Mouse (Mus musculus) forebrain, embryonic 12.5 days (tissue): ENCODE results near the gene Ascl4. TPM values are rescaled to one million over a fixed set of nuclear protein-coding genes. Genes with fewer than 3 reads are reported as not detected.

Experiments used
- ATAC-seq: fragments of 200-750 bp; cut with Nextera tagmentation; 2 replicates; pipeline ENCODE4 v1.8.0; 2017; ENCODE audit warnings: moderate TSS enrichment; ENCODE audit not compliant: low FRiP score
- H3K27ac ChIP-seq: fragments of 300-500 bp; sonication (generic); 2 replicates; pipeline ENCODE4 v1.5.1; 2016; ENCODE audit warnings: mild to moderate bottlenecking
- H3K27me3 ChIP-seq: fragments of 300-500 bp; sonication (generic); 2 replicates; pipeline ENCODE4 v1.6.1; 2016; ENCODE audit warnings: mild to moderate bottlenecking
- H3K36me3 ChIP-seq: fragments of 300-500 bp; sonication (generic); replicated peaks from 2 replicates; pipeline ENCODE4 v1.6.1; 2016; ENCODE audit warnings: mild to moderate bottlenecking
- H3K4me1 ChIP-seq: fragments of 300-500 bp; sonication (generic); 2 replicates; pipeline ENCODE4 v1.6.1; 2016
- H3K4me2 ChIP-seq: fragments of 300-500 bp; sonication (generic); 2 replicates; pipeline ENCODE4 v1.6.1; 2016; ENCODE audit warnings: mild to moderate bottlenecking, moderate library complexity
- H3K4me3 ChIP-seq: fragments of 300-500 bp; sonication (generic); replicated peaks from 2 replicates; pipeline ENCODE4 v1.5.1; 2016; ENCODE audit warnings: mild to moderate bottlenecking
- H3K9ac ChIP-seq: fragments of 300-500 bp; sonication (generic); 2 replicates; pipeline ENCODE4 v1.6.1; 2016; ENCODE audit warnings: mild to moderate bottlenecking
- H3K9me3 ChIP-seq: fragments of 300-500 bp; sonication (generic); 2 replicates; pipeline ENCODE4 v1.6.1; 2016
- WGBS: fragments of 180-500 bp; shearing (Covaris S2); methylation state at CpG from one replicate; pipeline ENCODE4 v1.1.7; 2016; 5-methylcytosine and 5-hydroxymethylcytosine counted together
- polyA plus RNA-seq: library from polyadenylated mRNA; unstranded; fragments of >200 nt; fragmentation: Nextera tagmentation; extraction: Ambion mirVana; gene quantifications from 2 replicates; pipeline ENCODE4 v1.2.1, GENCODE M21; 2016

The Ascl4 gene
- polyA plus RNA-seq: 0.56 and 0.82 TPM in 2 replicates

GRCm38 (mm10) chr10:85927676-85928445 lies at the start of gene Ascl4:
Ascl4 (plus strand) TSS chr10:85927681.
- no peaks in the 10 kb centered on the region for H3K36me3 ChIP-seq
- 2% methylated on average over 23 of the region's 23 CpGs for WGBS
- peaks cover 23% of the 10 kb centered on the region for H3K27me3 ChIP-seq
- peak within 1 kb of the TSS; percentile 60 for H3K9ac ChIP-seq
- peak within 1 kb of the TSS; percentile 84 for H3K4me2 ChIP-seq
- H3K9me3 ChIP-seq: no peaks in the 10 kb centered on the region
- H3K4me1 ChIP-seq: peaks cover 22% of the 10 kb centered on the region
- peak within 1 kb of the TSS; percentile 54 for H3K4me3 ChIP-seq
- H3K27ac ChIP-seq: 0 out of 2 replicates have a peak within 1 kb of the TSS, but pooled peaks have one; percentile 31
- ATAC-seq: peak; percentile 27; the same call in 1 of the 2 replicates

DNA sequence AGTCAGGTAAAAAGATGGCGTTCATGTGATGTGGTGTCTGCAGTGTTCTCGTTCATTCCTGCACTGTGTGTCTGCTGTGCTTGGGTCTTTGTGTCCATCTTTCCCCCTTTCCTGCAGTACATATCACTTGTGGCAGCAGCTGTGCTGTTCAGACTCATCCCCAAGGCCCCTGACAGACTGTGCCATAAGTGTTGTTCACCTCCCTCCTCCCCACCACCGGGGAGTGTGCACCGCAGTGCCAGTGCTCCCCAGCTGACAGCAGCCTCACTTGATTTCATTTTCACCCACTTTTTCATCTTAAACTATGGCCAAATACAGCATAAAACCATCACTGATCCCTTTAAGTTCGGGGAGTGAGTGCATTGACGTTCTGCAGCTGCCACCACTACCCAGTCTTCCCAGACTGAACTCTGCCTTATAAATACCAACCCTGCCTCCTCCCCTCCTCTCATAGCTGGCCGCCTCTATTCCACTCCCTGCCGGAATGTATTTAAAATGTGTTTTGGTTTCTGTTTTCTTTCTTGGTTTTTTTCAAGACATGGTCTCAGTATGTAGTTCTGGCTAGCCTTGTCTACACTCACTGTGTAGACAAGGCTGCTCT lies 47.5 kb upstream of the Ascl4 start:
- WGBS: 93% methylated on average over 8 of the region's 8 CpGs
- Histone ChIP-seq H3K27me3 (no peaks in the 10 kb centered on the region), H3K36me3 (peaks cover 85% of the 10 kb centered on the region), H3K27ac (no peak overlapping the region), H3K9me3 (no peaks in the 10 kb centered on the region), H3K4me3 (no peak overlapping the region), H3K4me2 (no peak overlapping the region), H3K9ac (no peak overlapping the region), H3K4me1 (no peaks in the 10 kb centered on the region)
- ATAC-seq: no peak

DNA sequence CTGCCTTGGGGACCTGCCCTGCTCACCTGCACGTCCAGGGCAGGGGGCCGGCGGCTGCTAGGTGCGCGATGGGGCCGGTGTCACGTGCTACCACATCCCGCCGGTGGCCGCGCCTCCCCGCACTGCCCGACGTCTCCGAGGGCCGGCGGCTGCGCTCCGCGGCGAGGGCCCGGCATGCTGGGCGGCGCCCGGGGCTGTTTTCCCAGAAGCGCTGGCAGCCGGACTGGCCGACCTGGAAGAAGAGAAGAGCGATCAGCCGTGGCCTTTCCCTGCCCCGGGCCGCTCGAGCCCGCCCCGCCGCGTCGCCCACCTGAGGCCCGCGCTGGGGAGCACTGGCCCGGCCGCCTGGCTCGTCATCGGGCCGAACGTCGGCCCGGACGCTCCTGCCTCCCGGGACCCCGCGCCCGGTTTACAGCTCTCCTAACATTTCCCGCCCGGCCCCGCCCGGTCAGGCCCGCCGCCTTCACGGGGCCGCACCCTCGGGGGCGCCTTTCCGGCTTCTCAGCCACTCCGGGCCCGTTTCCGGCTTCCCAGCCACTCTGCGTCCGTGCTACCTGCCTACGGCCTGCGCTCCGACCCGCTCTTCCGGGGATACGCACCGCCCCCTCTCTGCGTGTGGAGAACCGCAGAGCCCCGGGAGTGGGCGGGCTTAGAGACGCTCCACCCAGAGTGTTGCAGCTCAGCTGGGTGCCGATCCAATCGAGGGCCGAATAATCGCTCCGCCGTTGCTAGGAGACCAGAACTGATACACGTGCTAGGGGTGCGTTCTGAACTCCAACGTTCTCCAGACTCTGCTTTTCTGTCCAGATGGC lies 10.8 kb upstream of the Ascl4 start, which contains the start of gene Prdm4:
Gene Prdm4, minus strand, starts transcription at position 645 of the 812 bp plus-strand sequence.
- peak within 1 kb of the TSS; percentile 98 for H3K4me3 ChIP-seq
- peaks cover 26% of the 10 kb centered on the region for H3K36me3 ChIP-seq
- WGBS: under 1% methylated on average over 85 of the region's 90 CpGs
- H3K4me1 ChIP-seq: peaks cover 15% of the 10 kb centered on the region
- 0 out of 2 replicates have a peak, but pooled peaks cover 4% of the 10 kb centered on the region for H3K27me3 ChIP-seq
- peak within 1 kb of the TSS; percentile 88 for H3K27ac ChIP-seq
- H3K9me3 ChIP-seq: no peaks in the 10 kb centered on the region
- H3K4me2 ChIP-seq: peak within 1 kb of the TSS; percentile 79
- peak within 1 kb of the TSS; percentile 91 for H3K9ac ChIP-seq
- ATAC-seq: peak; percentile 99

- Histone ChIP-seq H3K36me3 (no peaks in the 10 kb centered on the region), H3K27me3 (peaks cover 19% of the 10 kb centered on the region), H3K4me1 (peaks cover 22% of the 10 kb centered on the region), H3K9me3 (no peaks in the 10 kb centered on the region), H3K4me3 (peak overlapping the region; percentile 54), H3K9ac (peak overlapping the region; percentile 60), H3K4me2 (peak overlapping the region; percentile 84), H3K27ac (0 out of 2 replicates have a peak overlapping the region, but pooled peaks have one; percentile 31)
- peak; percentile 92 for ATAC-seq
- WGBS: 1% methylated on average over 63 of the region's 63 CpGs
Observed at GRCm38 (mm10) chr10:85928499-85929207, 1.2 kb downstream of the Ascl4 start.

GRCm38 (mm10) chr10:85929208-85929591 lies 1.7 kb downstream of the Ascl4 start:
- 48% methylated on average over 11 of the region's 11 CpGs for WGBS
- ATAC-seq: no peak
- Histone ChIP-seq H3K9me3 (no peaks in the 10 kb centered on the region), H3K4me3 (peak overlapping the region; percentile 54), H3K36me3 (no peaks in the 10 kb centered on the region), H3K27ac (no peak overlapping the region), H3K27me3 (peaks cover 19% of the 10 kb centered on the region), H3K4me2 (peak overlapping the region; percentile 84), H3K9ac (peak overlapping the region; percentile 29; the same call in 1 of the 2 replicates), H3K4me1 (peaks cover 22% of the 10 kb centered on the region)

DNA sequence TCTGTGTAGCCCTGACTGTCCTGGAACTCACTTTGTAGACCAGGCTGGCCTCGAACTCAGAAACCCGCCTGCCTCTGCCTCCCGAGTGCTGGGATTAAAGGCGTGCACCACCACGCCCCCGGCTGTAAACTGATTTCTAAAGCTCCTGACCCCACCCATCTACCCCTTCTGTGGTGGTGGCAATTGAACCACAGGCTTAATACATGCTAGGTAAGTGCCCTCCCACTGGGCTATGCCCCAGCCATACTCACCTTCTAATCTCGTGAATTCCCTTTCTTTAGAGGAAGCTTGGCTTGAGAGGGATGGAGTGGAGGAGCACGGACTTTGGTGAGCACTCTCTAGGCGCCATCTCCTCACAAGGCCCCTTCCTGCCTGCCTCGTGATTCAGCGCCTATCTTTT lies 2.5 kb downstream of the Ascl4 start:
- Histone ChIP-seq H3K4me3 (no peak overlapping the region), H3K27me3 (peaks cover 19% of the 10 kb centered on the region), H3K9me3 (no peaks in the 10 kb centered on the region), H3K4me1 (peaks cover 22% of the 10 kb centered on the region), H3K36me3 (0 out of 2 replicates have a peak, but pooled peaks cover under 1% of the 10 kb centered on the region), H3K4me2 (no peak overlapping the region), H3K27ac (no peak overlapping the region), H3K9ac (no peak overlapping the region)
- 92% methylated on average over 11 of the region's 11 CpGs for WGBS
- ATAC-seq: no peak

DNA sequence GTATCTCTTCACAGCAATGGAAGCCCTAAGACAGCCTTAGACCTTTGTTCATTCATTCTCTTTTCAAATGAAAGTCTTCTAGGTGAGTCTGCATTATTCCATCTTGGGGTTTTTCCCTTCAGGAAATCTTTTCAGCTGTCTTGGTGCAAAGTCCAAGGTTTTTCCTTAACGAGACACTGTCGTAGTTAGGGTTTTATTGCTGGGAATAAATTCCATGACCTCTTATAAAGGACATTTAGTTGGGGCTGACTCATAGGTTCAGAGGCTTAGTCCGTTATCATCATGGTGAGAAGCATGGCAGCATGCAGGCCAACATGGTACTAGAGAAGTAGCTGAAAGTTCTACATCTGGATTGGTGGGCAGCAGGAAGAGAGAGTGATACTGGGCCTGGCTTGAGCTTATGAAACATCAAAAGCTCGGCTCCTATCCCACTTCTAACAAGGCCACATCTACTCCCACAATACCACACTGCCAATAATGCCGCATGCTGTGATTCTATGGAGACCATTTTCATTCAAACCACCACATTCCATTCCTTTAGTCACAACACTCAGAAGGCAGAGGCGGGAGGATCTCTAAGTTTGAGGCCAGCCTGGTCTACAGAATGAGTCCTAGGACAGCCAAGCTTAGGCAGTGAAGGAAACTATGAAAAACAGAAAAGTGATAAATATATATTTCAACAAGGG lies 8.9 kb downstream of the Ascl4 start:
- no peaks in the 10 kb centered on the region for H3K4me1 ChIP-seq
- H3K4me2 ChIP-seq: no peak overlapping the region
- peaks cover 63% of the 10 kb centered on the region for H3K36me3 ChIP-seq
- H3K27ac ChIP-seq: no peak overlapping the region
- H3K9me3 ChIP-seq: 0 out of 2 replicates have a peak, but pooled peaks cover 5% of the 10 kb centered on the region
- WGBS: 95% methylated on average over 6 of the region's 6 CpGs
- H3K27me3 ChIP-seq: no peaks in the 10 kb centered on the region
- H3K9ac ChIP-seq: no peak overlapping the region
- no peak for ATAC-seq
- H3K4me3 ChIP-seq: no peak overlapping the region

DNA sequence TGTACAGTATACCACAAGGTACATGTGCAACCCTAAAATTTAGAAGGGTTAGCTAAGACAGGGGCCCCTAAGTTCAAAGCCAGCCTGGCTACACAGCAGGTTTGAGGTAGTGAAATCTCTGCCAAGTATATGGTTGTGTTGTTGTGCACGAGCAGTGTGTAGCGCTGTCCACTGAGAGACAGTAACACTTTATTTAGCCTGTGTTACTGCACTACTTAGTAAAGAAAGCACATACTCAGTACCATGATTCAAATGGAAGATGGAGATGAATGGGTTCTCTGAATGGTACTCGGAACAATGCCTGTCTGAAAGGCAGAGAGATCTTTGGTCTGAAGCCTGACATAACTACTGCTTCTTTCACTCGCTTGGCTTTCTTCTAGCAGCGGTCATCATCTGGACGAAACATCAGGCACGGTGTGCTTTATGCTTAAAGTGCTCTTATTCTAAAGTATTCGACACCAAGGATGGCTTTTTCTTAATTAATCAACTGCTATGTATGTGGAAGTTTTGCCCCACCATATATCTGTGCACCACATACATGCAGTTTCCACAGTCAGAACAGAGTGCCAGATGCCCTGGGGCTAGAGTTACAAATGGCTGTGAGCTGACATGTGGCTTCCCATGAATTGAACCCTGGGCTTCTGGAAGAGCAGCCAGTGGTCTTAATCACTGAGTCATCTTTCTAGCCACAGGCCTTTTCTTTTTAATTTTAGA lies 21.2 kb downstream of the Ascl4 start:
- WGBS: 76% methylated on average over 8 of the region's 8 CpGs
- Histone ChIP-seq H3K4me1 (no peaks in the 10 kb centered on the region), H3K9me3 (no peaks in the 10 kb centered on the region), H3K4me3 (no peak overlapping the region), H3K4me2 (no peak overlapping the region), H3K36me3 (peaks cover 90% of the 10 kb centered on the region), H3K9ac (no peak overlapping the region), H3K27ac (no peak overlapping the region), H3K27me3 (no peaks in the 10 kb centered on the region)
- ATAC-seq: no peak

DNA sequence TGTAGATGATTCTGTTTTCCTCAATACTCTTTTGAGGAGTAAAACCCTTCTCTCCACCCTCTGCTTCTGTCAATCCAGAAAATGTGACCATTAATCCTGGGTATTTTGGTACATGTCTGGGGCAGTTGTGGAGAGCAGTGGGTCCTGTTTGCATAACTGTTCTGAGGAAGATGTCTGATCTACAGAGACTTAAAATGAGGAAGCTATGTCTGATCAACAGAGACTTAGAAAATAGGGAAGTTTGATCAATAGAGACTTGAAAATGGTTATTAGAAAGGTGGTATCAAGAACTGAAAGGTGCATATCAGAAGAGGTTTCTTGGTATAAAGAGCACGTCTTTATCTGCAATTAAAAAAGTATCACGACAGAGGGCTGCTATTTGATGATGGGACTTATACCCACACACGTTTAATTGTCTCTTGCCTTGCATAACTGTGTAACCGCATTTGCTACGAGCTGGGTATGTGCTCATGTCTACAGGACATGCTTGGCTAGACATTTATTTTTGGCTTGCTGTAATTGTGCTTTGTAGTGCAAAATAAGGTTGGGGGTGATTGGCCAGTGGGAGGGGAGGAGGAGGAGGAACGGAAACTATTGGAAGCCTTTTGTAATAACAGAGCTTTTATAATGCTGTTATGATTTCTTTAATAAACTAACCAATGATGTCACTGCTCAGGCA lies 24.4 kb downstream of the Ascl4 start:
- Histone ChIP-seq H3K4me2 (no peak overlapping the region), H3K4me1 (peaks cover 7% of the 10 kb centered on the region), H3K9ac (no peak overlapping the region), H3K9me3 (no peaks in the 10 kb centered on the region), H3K36me3 (peaks cover 76% of the 10 kb centered on the region), H3K27ac (no peak overlapping the region), H3K27me3 (no peaks in the 10 kb centered on the region), H3K4me3 (no peak overlapping the region)
- WGBS: 92% methylated on average over 6 of the region's 6 CpGs
- no peak for ATAC-seq

GRCm38 (mm10) chr10:85953401-85953800 lies 25.9 kb downstream of the Ascl4 start:
- Histone ChIP-seq H3K9ac (no peak overlapping the region), H3K4me1 (peaks cover 8% of the 10 kb centered on the region), H3K36me3 (peaks cover 66% of the 10 kb centered on the region), H3K27me3 (no peaks in the 10 kb centered on the region), H3K4me3 (no peak overlapping the region), H3K27ac (no peak overlapping the region), H3K4me2 (no peak overlapping the region), H3K9me3 (no peaks in the 10 kb centered on the region)
- no peak for ATAC-seq
- WGBS: 89% methylated on average over 3 of the region's 3 CpGs
